Mouse (Mus musculus): ENCODE data around the gene Dclre1b. TPM values are rescaled to one million over a fixed set of nuclear protein-coding genes. Genes with fewer than 3 reads are reported as not detected.

The Dclre1b gene
- polyA plus RNA-seq, 1 experiment from 2014 or later: 18.8 TPM

DNA sequence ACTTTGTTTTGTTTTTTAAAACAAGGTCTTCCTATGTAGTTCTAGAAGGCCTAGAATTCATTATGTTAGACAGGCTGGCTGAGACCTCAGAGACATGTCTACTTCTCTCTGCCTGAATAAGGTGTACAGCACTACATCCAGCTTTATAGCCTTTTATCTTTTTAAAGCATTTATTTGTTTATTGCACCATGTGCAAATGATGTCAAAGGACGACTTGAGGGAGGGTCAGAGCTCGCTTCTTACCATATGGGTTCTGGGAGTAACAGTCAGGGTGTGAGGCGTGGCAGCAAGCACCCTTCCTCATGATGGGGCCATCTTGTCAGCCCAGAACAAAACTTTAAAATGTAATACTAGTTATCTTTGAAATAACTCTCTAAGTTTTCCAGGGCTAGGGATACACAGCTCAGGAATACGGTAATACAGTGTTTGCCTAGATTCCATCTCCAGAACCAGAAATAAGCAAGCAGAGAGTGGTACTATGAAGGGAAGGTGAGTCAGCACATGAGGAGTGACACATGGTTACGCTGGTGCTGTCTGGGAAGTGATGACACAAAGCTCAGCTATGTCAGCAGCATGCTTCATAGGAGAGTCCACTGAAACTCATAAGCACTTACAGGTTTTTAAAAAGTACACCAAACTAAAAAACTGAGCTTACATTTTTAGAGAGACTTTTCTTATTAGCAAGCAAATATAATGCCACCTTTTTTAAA is 49.8 kb downstream of the Dclre1b start:
- Histone ChIP-seq H3K4me3 (replicated peaks; ENCODE audit: low read length) (no peak overlapping the region), H3K4me2 (replicated peaks) (no peak overlapping the region), H3K27ac (no peak overlapping the region), H3K9ac (no peak overlapping the region), H3K36me3 (replicated peaks; ENCODE audit: control insufficient read depth, insufficient read depth) (peaks cover 89% of the 10 kb centered on the region), H3K9me3 (ENCODE audit: control insufficient read depth, low read length) (no peaks in the 10 kb centered on the region), H3K4me1 (replicated peaks; ENCODE audit: control insufficient read depth, insufficient read depth, low read length) (no peaks in the 10 kb centered on the region), H3K27me3 (ENCODE audit: control insufficient read depth, insufficient read depth, low read length) (no peaks in the 10 kb centered on the region)
- WGBS: 92% methylated on average over 5 of the region's 5 CpGs
- no peak for ATAC-seq (ENCODE audit: low FRiP score)
- no peak for DNase-seq (ENCODE audit: low spot score)

DNA sequence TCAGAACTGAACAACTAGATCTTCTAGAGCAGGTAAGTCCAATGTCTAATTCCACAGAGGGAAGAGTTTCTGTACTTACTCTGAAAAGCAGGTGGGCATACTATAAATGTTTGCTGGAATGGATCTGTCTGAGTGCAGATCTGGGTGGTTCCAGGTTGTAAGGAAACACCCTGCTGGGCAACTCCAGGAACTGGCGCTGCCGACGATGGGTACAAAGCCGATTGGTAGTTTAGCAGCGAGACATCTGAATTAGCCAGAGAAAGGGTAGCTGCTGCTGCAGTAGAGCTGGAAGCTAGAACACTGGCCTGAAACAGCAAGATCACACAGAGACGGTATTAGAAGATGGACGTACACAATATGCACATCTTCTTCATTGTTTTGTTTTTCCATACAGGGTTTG is 50.8 kb downstream of the Dclre1b start:
- no peak overlapping the region for H3K4me2 ChIP-seq (replicated peaks)
- WGBS: 81% methylated on average over 7 of the region's 7 CpGs
- H3K27ac ChIP-seq: no peak overlapping the region
- ATAC-seq (ENCODE audit: low FRiP score): no peak
- H3K4me3 ChIP-seq (replicated peaks; ENCODE audit: low read length): no peak overlapping the region
- H3K9ac ChIP-seq: no peak overlapping the region
- no peaks in the 10 kb centered on the region for H3K4me1 ChIP-seq (replicated peaks; ENCODE audit: control insufficient read depth, insufficient read depth, low read length)
- H3K27me3 ChIP-seq (ENCODE audit: control insufficient read depth, insufficient read depth, low read length): no peaks in the 10 kb centered on the region
- H3K36me3 ChIP-seq (replicated peaks; ENCODE audit: control insufficient read depth, insufficient read depth): peaks cover 89% of the 10 kb centered on the region
- H3K9me3 ChIP-seq (ENCODE audit: control insufficient read depth, low read length): no peaks in the 10 kb centered on the region
- DNase-seq (ENCODE audit: low spot score): no peak

GRCm38 (mm10) chr3:103756920-103757319 is 52.3 kb downstream of the Dclre1b start:
- Histone ChIP-seq H3K4me2 (replicated peaks) (no peak overlapping the region), H3K27me3 (ENCODE audit: control insufficient read depth, insufficient read depth, low read length) (no peaks in the 10 kb centered on the region), H3K4me1 (replicated peaks; ENCODE audit: control insufficient read depth, insufficient read depth, low read length) (no peaks in the 10 kb centered on the region), H3K9me3 (ENCODE audit: control insufficient read depth, low read length) (no peaks in the 10 kb centered on the region), H3K9ac (no peak overlapping the region), H3K36me3 (replicated peaks; ENCODE audit: control insufficient read depth, insufficient read depth) (peaks cover 89% of the 10 kb centered on the region), H3K4me3 (replicated peaks; ENCODE audit: low read length) (no peak overlapping the region), H3K27ac (no peak overlapping the region)
- no peak for DNase-seq (ENCODE audit: low spot score)
- 94% methylated on average over 2 of the region's 2 CpGs for WGBS
- no peak for ATAC-seq (ENCODE audit: low FRiP score)

DNA sequence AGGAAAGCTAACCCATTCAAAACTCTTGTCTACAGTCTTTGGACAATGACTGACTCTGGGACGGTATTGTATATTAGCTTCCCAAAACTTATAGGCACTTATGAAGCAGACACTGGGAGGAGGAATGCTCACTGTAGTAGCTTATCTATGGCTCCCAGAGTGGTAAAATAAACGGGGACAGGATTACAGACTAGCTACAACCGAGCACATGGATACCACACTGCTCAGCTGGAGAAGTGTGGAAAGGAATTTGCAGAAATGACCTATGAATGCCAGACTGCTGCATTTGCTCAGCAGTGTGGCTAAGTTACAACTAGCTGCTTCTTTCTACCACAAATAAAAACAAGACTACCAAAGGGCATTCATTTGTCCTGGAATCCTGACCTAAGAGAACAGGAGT is 53.9 kb downstream of the Dclre1b start:
- Histone ChIP-seq H3K27me3 (ENCODE audit: control insufficient read depth, insufficient read depth, low read length) (no peaks in the 10 kb centered on the region), H3K9ac (no peak overlapping the region), H3K4me3 (replicated peaks; ENCODE audit: low read length) (no peak overlapping the region), H3K4me2 (replicated peaks) (no peak overlapping the region), H3K27ac (no peak overlapping the region), H3K4me1 (replicated peaks; ENCODE audit: control insufficient read depth, insufficient read depth, low read length) (no peaks in the 10 kb centered on the region), H3K36me3 (replicated peaks; ENCODE audit: control insufficient read depth, insufficient read depth) (peaks cover 91% of the 10 kb centered on the region), H3K9me3 (ENCODE audit: control insufficient read depth, low read length) (no peaks in the 10 kb centered on the region)
- no peak for ATAC-seq (ENCODE audit: low FRiP score)
- no peak for DNase-seq (ENCODE audit: low spot score)
- 79% methylated on average over 3 of the region's 3 CpGs for whole genome bisulfite sequencing

DNA sequence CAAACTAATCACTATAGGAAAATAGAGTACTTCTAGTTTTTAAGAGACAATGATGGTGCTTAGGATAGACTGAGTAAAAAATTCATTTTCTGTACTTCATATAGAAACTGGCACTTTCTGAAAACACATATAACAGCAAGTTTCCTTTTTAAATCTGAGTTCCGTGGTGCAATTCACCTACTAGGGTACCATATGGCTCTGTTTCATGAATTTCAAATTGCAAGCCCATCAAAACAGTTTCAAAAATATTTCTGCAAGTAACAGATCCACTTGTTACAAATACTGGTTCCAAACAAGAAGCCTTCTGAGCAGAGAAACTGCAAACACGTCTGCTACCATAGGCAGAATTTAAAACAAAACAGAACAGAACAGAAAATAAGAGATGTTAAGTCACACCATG is 57.7 kb downstream of the Dclre1b start:
- H3K9ac ChIP-seq: no peak overlapping the region
- no peak overlapping the region for H3K4me3 ChIP-seq (replicated peaks; ENCODE audit: low read length)
- DNase-seq (ENCODE audit: low spot score) (no peak), ATAC-seq (ENCODE audit: low FRiP score) (no peak)
- no peaks in the 10 kb centered on the region for H3K27me3 ChIP-seq (ENCODE audit: control insufficient read depth, insufficient read depth, low read length)
- no peak overlapping the region for H3K4me2 ChIP-seq (replicated peaks)
- H3K36me3 ChIP-seq (replicated peaks; ENCODE audit: control insufficient read depth, insufficient read depth): peaks cover 94% of the 10 kb centered on the region
- no peak overlapping the region for H3K27ac ChIP-seq
- no peaks in the 10 kb centered on the region for H3K9me3 ChIP-seq (ENCODE audit: control insufficient read depth, low read length)
- H3K4me1 ChIP-seq (replicated peaks; ENCODE audit: control insufficient read depth, insufficient read depth, low read length): no peaks in the 10 kb centered on the region
- 92% methylated on average over 2 of the region's 2 CpGs for WGBS

Other genes with a start within 250 kb of the Dclre1b start
- 14.9 and 16.2 TPM in 2 replicates for gene Syt6, start 234.2 kb downstream of the Dclre1b start, polyA plus RNA-seq (2014; fragmentation: Nextera tagmentation; extraction: Ambion mirVana)
- gene Atg4a-ps, start 163.4 kb downstream of the Dclre1b start, polyA plus RNA-seq (2014; fragmentation: Nextera tagmentation; extraction: Ambion mirVana): 0.11 and 0.16 TPM in 2 replicates
- 12.0 and 12.4 TPM in 2 replicates for gene Olfml3, start 71.4 kb downstream of the Dclre1b start, polyA plus RNA-seq (2014; fragmentation: Nextera tagmentation; extraction: Ambion mirVana)
- gene Gm10964, start 70.1 kb downstream of the Dclre1b start, polyA plus RNA-seq (2014; fragmentation: Nextera tagmentation; extraction: Ambion mirVana): not detected in 2 replicates
- gene Hipk1, start 17.9 kb downstream of the Dclre1b start, polyA plus RNA-seq (2014; fragmentation: Nextera tagmentation; extraction: Ambion mirVana): 16.3 and 17.6 TPM in 2 replicates
- 20.4 and 25.2 TPM in 2 replicates for gene Ap4b1, start 76 bp upstream of the Dclre1b start, polyA plus RNA-seq (2014; fragmentation: Nextera tagmentation; extraction: Ambion mirVana)
- gene Gm43064, start 129 bp upstream of the Dclre1b start, polyA plus RNA-seq (2014; fragmentation: Nextera tagmentation; extraction: Ambion mirVana): 0.54 TPM in 1 of 2 replicates, not detected in the other
- 0.26 and 0.31 TPM in 2 replicates for gene Bcl2l15, start 23.2 kb upstream of the Dclre1b start, polyA plus RNA-seq (2014; fragmentation: Nextera tagmentation; extraction: Ambion mirVana)
- gene Ptpn22, start 50.4 kb upstream of the Dclre1b start, polyA plus RNA-seq (2014; fragmentation: Nextera tagmentation; extraction: Ambion mirVana): 0.17 and 0.84 TPM in 2 replicates
- gene Rsbn1, start 104.7 kb upstream of the Dclre1b start, polyA plus RNA-seq (2014; fragmentation: Nextera tagmentation; extraction: Ambion mirVana): 24.6 and 25.0 TPM in 2 replicates
- gene Phtf1, start 158.7 kb upstream of the Dclre1b start, polyA plus RNA-seq (2014; fragmentation: Nextera tagmentation; extraction: Ambion mirVana): 33.8 and 36.9 TPM in 2 replicates

All from hindbrain, embryonic 14.5 days (tissue).